Mouse (Mus musculus): ENCODE measurements around the gene Smbd1. TPM values are rescaled to one million over a fixed set of nuclear protein-coding genes. Genes with fewer than 3 reads are reported as not detected.

Smbd1 gene
- polyA plus RNA-seq, 1 experiment from 2014 or later = not detected

GRCm38 (mm10) chr16:32778956-32779355 is 31.3 kb downstream of the Smbd1 start:
- WGBS = 23% methylated on average over 8 of the region's 8 CpGs
- H3K4me2 ChIP-seq = no peak overlapping the region
- H3K9ac ChIP-seq = no peak overlapping the region
- peaks cover 3% of the 10 kb centered on the region; the same call in 1 of the 2 replicates for H3K4me1 ChIP-seq (replicated peaks)
- no peak for ATAC-seq (replicated peaks; ENCODE audit: insufficient number of reproducible peaks, insufficient read depth, low FRiP score, low read depth)
- no peaks in the 10 kb centered on the region for H3K27me3 ChIP-seq
- no peak overlapping the region for H3K27ac ChIP-seq
- no peak overlapping the region for H3K4me3 ChIP-seq
- no peaks in the 10 kb centered on the region for H3K9me3 ChIP-seq (replicated peaks)
- H3K36me3 ChIP-seq = no peaks in the 10 kb centered on the region

- Histone ChIP-seq H3K9me3 (replicated peaks) (no peaks in the 10 kb centered on the region), H3K36me3 (no peaks in the 10 kb centered on the region), H3K4me1 (replicated peaks) (peaks cover 3% of the 10 kb centered on the region; the same call in 1 of the 2 replicates), H3K9ac (no peak overlapping the region), H3K4me3 (no peak overlapping the region), H3K27ac (no peak overlapping the region), H3K27me3 (no peaks in the 10 kb centered on the region), H3K4me2 (no peak overlapping the region)
- WGBS = 76% methylated on average over 10 of the region's 10 CpGs
- no peak for ATAC-seq (replicated peaks; ENCODE audit: insufficient number of reproducible peaks, insufficient read depth, low FRiP score, low read depth)
These were observed 33.6 kb downstream of the Smbd1 start for GRCm38 (mm10) chr16:32776676-32777075.

DNA sequence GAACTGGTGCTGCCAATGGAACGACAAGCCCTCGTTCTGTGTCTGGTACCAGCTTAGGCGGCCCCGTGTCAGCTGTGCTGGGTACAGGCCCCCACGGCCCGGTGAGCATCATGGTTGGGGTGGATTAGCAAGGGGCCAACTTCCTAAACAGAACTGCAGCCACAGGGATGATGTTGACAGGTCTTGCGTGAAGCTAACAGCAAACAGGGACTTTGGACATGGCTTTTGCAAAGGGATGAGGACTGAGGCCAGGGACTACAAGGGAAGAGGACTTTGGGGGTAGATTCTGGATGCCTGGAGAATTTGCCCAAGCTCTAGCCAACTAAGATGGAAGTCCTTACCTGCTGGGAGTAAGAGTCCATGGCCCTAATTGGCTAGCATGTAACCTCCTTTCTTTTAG is 43.4 kb downstream of the Smbd1 start:
- H3K27ac ChIP-seq = no peak overlapping the region
- 82% methylated on average over 7 of the region's 7 CpGs for WGBS
- H3K9ac ChIP-seq = no peak overlapping the region
- no peaks in the 10 kb centered on the region for H3K4me1 ChIP-seq (replicated peaks)
- H3K36me3 ChIP-seq = no peaks in the 10 kb centered on the region
- H3K4me2 ChIP-seq = no peak overlapping the region
- H3K4me3 ChIP-seq = no peak overlapping the region
- H3K27me3 ChIP-seq = no peaks in the 10 kb centered on the region
- no peaks in the 10 kb centered on the region for H3K9me3 ChIP-seq (replicated peaks)
- no peak for ATAC-seq (replicated peaks; ENCODE audit: insufficient number of reproducible peaks, insufficient read depth, low FRiP score, low read depth)

DNA sequence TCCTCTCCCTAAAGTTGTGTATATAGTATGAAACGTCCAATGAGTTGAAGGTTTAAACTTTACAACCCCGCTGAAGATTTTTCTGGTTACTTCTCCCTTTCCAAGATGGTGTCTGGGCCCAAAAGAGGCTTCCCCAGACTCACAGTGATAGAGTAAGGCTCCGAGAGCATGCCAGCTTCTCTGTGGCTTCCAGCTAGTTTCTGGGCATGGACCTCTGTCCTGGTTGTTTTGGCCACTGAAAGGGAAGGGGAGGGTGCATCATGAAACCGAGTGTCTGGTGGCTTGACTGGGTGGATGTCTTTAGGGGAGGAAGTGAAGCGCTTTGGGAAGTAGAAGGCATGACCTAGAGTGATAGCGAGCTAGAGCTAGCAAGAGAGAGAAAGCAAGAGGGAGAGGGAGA is 45.3 kb downstream of the Smbd1 start:
- ATAC-seq (replicated peaks; ENCODE audit: insufficient number of reproducible peaks, insufficient read depth, low FRiP score, low read depth) = no peak
- Histone ChIP-seq H3K36me3 (no peaks in the 10 kb centered on the region), H3K27ac (no peak overlapping the region), H3K4me1 (replicated peaks) (no peaks in the 10 kb centered on the region), H3K9ac (no peak overlapping the region), H3K4me3 (no peak overlapping the region), H3K27me3 (no peaks in the 10 kb centered on the region), H3K4me2 (no peak overlapping the region), H3K9me3 (replicated peaks) (no peaks in the 10 kb centered on the region)
- 68% methylated on average over 6 of the region's 6 CpGs for WGBS

- no peak overlapping the region for H3K9ac ChIP-seq
- no peak overlapping the region for H3K27ac ChIP-seq
- ATAC-seq (replicated peaks; ENCODE audit: insufficient number of reproducible peaks, insufficient read depth, low FRiP score, low read depth) = no peak
- 86% methylated on average over 2 of the region's 2 CpGs for WGBS
- H3K4me2 ChIP-seq = no peak overlapping the region
- no peaks in the 10 kb centered on the region for H3K27me3 ChIP-seq
- no peaks in the 10 kb centered on the region for H3K9me3 ChIP-seq (replicated peaks)
- no peaks in the 10 kb centered on the region for H3K36me3 ChIP-seq
- no peaks in the 10 kb centered on the region for H3K4me1 ChIP-seq (replicated peaks)
- no peak overlapping the region for H3K4me3 ChIP-seq
These were observed 45.7 kb downstream of the Smbd1 start for GRCm38 (mm10) chr16:32764550-32764949.

Other genes with a start within 250 kb of the Smbd1 start
- gene Tfrc, start 201.6 kb downstream of the Smbd1 start, polyA plus RNA-seq (2015; fragmentation: Nextera tagmentation; extraction: Ambion mirVana) = 34.5 and 34.8 TPM in 2 replicates
- gene Tnk2, start 166.6 kb downstream of the Smbd1 start, polyA plus RNA-seq (2015; fragmentation: Nextera tagmentation; extraction: Ambion mirVana) = 6.9 and 9.5 TPM in 2 replicates
- not detected in 2 replicates for gene Muc4, start 74.6 kb downstream of the Smbd1 start, polyA plus RNA-seq (2015; fragmentation: Nextera tagmentation; extraction: Ambion mirVana)
- 0.11 TPM in 1 of 2 replicates, not detected in the other for gene Muc20, start 13.0 kb downstream of the Smbd1 start, polyA plus RNA-seq (2015; fragmentation: Nextera tagmentation; extraction: Ambion mirVana)
- 101 and 125 TPM in 2 replicates for gene Fyttd1, start 67.0 kb upstream of the Smbd1 start, polyA plus RNA-seq (2015; fragmentation: Nextera tagmentation; extraction: Ambion mirVana)
- gene Rubcn, start 67.3 kb upstream of the Smbd1 start, polyA plus RNA-seq (2015; fragmentation: Nextera tagmentation; extraction: Ambion mirVana) = 27.0 and 34.0 TPM in 2 replicates
- 15.0 and 15.8 TPM in 2 replicates for gene Lrch3, start 103.6 kb upstream of the Smbd1 start, polyA plus RNA-seq (2015; fragmentation: Nextera tagmentation; extraction: Ambion mirVana)
- gene Iqcg, start 245.7 kb upstream of the Smbd1 start, polyA plus RNA-seq (2015; fragmentation: Nextera tagmentation; extraction: Ambion mirVana) = 1.5 and 1.8 TPM in 2 replicates
- 481 and 593 TPM in 2 replicates for gene Rpl35a, start 246.0 kb upstream of the Smbd1 start, polyA plus RNA-seq (2015; fragmentation: Nextera tagmentation; extraction: Ambion mirVana)

Data from heart, embryonic 15.5 days (tissue).